Comparison of ENCODE assay signal across 29 mouse cellular contexts in genomic region chr17:28533327-28533726, GRCm38 (mm10). TPM values are rescaled to one million over a fixed set of nuclear protein-coding genes. Genes with fewer than 3 reads are reported as not detected.
"Had no signal": no experiment of that assay in that cellular context is flagged by ENCODE, and none has a peak within 500 bp of the region (broad histone marks: within the 10 kb centered on the region; RNA-seq: fewer than 3 reads in every experiment).

No protein-coding gene starts in this region.

- H3K27ac ChIP-seq: liver, embryonic 13.5 days; liver, embryonic 15.5 days; lung, embryonic 15.5 days; midbrain, embryonic 10.5 days; midbrain, embryonic 12.5 days; neural tube, embryonic 13.5 days; neural tube, embryonic 15.5 days had no signal

- H3K27me3 ChIP-seq: lung, embryonic 15.5 days had no signal

- H3K36me3 ChIP-seq: liver, embryonic 13.5 days; liver, embryonic 15.5 days; lung, embryonic 15.5 days; midbrain, embryonic 10.5 days; midbrain, embryonic 12.5 days; neural tube, embryonic 13.5 days; neural tube, embryonic 15.5 days had no signal

- DNase-seq: liver, embryonic 13.5 days; liver, postnatal 0 days; lung, adult 2 months; lung, postnatal 14 days; lung, postnatal 36 days; midbrain, embryonic 14.5 days; retina, postnatal 1 day; right cerebral cortex, adult 18-20 months; right cerebral cortex, postnatal 25 days; right cerebral cortex, postnatal 4 days; spleen, adult 18-20 months; thymus, adult 18-20 months; thymus, postnatal 25 days; thymus, postnatal 4 days had no signal

- H3K4me1 ChIP-seq: liver, embryonic 13.5 days; neural tube, embryonic 15.5 days had no signal

- H3K4me3 ChIP-seq: liver, embryonic 13.5 days; liver, embryonic 15.5 days; lung, embryonic 15.5 days; midbrain, embryonic 10.5 days; midbrain, embryonic 12.5 days; myocyte; neural tube, embryonic 13.5 days; neural tube, embryonic 15.5 days had no signal

RNA-seq across cellular contexts. Expression of gene Armc12, which starts 2.7 kb away (rescaled TPM):
- polyA plus RNA-seq: liver, embryonic 13.5 days; liver, embryonic 15.5 days; liver, postnatal 0 days; lung, adult 2 months; lung, embryonic 15.5 days; lung, postnatal 0 days; midbrain, embryonic 10.5 days; midbrain, embryonic 12.5 days; midbrain, embryonic 14.5 days; midbrain, embryonic 16.5 days; myocyte; neural tube, embryonic 11.5 days; neural tube, embryonic 13.5 days; neural tube, embryonic 15.5 days; small intestine, adult 2 months; stomach, embryonic 14.5 days; stomach, embryonic 16.5 days; thymus, postnatal 0 days; urinary bladder, adult 2 months had no signal

RNA-seq across cellular contexts. Expression of gene Clpsl2, which starts 15.9 kb away (rescaled TPM):
- polyA plus RNA-seq: liver, embryonic 13.5 days; liver, embryonic 15.5 days; liver, postnatal 0 days; lung, adult 2 months; lung, embryonic 15.5 days; lung, postnatal 0 days; midbrain, embryonic 10.5 days; midbrain, embryonic 12.5 days; midbrain, embryonic 14.5 days; midbrain, embryonic 16.5 days; myocyte; neural tube, embryonic 11.5 days; neural tube, embryonic 13.5 days; neural tube, embryonic 15.5 days; small intestine, adult 2 months; stomach, embryonic 14.5 days; stomach, embryonic 16.5 days; thymus, postnatal 0 days; urinary bladder, adult 2 months had no signal

RNA-seq across cellular contexts. Expression of gene Clps, which starts 27.2 kb away (rescaled TPM):
- polyA plus RNA-seq: midbrain, embryonic 10.5 days; midbrain, embryonic 12.5 days; midbrain, embryonic 14.5 days; midbrain, embryonic 16.5 days; myocyte; neural tube, embryonic 11.5 days; neural tube, embryonic 13.5 days; neural tube, embryonic 15.5 days had no signal

RNA-seq across cellular contexts. Expression of gene Lhfpl5, which starts 42.1 kb away (rescaled TPM):
- polyA plus RNA-seq: liver, embryonic 13.5 days; liver, postnatal 0 days; lung, adult 2 months had no signal
